Mouse (Mus musculus) frontal cortex, adult 2 months (tissue): ENCODE data around the gene Safb2. TPM values are rescaled to one million over a fixed set of nuclear protein-coding genes. Genes with fewer than 3 reads are reported as not detected.

Experiments
- DNase-seq, 2 experiments: peaks; one replicate each; pipeline ENCODE4 v3.0.0; 2022; ENCODE audit warnings: low spot score in 1 of 2; ENCODE audit errors: extremely low spot score in 1 of 2
- polyA plus RNA-seq: library from polyadenylated mRNA; depleted of rRNA; stranded (reverse); fragments of >200 nt; gene quantifications from 2 replicates; pipeline ENCODE4 v1.2.3, GENCODE M21; 2012; rRNA removed

Safb2 gene
- polyA plus RNA-seq, 1 experiment = 162 TPM

DNA sequence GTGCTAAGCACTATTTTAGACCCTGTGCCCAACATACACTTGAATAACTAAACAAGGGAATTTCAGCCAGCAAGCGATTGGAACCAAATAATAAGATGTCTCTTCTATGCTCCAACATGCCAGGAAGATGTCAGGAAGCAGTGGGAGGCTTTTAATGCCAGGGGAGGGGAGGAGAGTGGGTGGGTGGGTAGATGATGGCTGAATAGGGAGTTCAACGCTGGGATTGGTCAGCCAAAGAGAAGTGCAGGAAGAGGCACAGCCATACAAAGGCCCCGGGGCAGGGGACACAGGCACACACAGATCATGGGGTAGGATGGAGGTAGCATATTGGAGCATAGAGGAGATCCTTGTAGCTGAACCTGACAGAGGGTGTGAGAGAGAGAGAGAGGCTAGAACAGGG, 47.5 kb downstream of the Safb2 start:
- no peak for DNase-seq

DNA sequence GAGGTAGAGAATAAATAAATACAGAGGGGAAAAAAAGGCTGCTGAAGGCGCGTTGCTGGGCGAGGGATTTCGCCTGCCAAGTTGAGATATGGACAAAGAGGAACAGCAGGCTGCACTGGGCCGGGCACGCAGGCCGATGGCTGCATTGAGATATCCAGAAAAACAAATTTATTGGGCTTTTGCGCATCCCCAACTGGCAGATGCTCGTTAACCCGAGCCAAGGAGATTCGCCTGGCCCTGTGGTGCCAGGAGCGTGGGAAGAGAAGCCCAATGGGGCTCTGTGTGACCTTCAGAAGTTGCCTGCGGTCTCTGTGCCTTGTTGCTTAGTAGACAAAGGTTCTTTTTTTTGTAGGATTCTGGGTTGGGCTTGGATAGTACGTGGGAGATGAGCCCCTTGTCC, 48.2 kb downstream of the Safb2 start:
- no peak for DNase-seq

DNA sequence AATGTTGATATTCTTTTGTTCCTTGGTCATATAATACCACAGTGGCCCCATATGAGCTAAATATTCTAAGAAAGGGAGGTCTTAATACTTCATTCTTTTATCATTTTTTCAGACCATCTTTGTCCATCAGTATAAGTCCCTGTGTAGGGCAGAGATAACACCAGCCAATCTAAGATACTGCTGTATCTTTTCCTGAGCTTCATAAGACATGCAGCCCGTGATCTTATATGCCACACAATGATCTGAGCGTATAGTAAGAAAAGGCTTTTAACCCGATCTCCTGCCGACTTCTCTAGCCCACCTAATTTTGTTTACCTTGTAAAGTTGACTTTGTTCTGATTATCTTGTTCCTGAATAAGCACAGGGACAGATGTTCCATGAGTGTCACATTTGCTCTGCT, 59.4 kb downstream of the Safb2 start:
- DNase-seq = no peak

DNA sequence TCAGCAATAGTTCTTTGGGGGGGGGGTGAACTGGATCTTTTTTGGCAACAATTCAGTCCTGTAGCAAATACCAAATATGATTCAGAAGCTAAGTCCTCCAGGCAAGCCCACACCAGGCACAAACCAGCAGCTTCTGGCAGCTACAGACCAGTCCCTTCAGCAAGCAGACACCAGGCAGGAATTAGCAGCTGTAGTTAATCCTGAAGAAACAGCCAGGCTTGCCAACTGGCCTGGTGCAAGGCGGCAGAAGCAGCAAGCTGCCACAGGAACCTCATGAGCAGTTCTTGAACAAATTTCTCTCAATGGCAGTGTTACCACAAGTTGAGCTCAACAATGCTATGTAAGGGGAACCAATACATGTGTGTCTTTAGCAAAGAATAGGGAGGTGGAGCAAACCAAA, 61.6 kb downstream of the Safb2 start:
- DNase-seq = no peak

DNA sequence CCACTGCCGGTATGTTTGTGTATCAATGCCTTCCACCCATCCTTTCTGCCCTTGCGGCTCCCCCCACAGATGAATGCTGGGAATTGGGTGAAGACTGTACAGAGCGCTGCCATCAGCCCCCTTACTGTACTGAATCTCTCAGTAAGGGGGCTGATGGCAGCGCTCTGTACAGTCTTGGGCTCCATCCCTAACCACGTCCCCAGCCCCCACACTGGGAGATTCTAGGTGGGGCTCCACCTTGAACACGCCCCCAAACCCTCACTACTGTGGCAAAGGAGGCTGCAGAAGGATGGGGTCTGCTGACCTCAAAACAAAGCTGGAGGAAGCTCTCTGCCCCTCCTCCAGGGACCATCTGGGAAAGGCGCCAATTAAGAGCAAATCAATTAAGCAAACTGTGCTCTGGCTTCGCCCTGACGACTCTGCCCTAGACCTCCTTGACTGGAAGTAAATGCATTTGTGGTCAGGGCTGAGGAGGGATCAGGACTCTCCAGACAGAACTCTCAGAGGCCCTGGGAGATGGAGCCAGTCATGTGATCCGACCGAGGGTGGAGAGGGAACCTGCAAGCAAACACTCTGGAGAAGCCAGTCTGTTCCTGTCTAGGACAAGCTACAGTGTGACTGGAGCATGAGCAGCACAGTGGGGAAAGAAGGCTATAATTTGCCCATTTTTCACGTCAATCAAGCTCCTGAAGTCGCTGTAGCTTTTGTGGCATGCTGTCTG, 68.5 kb downstream of the Safb2 start:
- DNase-seq = no peak

DNA sequence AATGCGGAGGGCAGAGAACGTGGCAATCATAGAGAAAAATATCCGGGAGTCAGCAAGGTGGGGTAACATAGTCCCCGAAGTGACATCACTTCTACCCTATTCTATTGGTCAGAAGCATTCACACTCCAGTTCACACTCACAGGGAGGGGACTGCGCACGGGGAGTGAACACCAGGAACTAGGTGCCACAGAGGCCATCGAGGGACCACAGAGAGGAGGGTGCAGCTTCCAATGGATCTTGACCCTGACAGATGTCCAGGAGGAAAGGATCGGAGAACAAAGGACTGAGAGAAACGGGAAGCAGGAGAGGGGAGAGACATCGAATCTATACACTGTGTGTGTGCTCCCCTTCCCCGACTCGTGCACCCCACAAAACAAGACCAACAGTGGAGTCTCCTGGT, 69.5 kb downstream of the Safb2 start:
- DNase-seq = no peak

DNA sequence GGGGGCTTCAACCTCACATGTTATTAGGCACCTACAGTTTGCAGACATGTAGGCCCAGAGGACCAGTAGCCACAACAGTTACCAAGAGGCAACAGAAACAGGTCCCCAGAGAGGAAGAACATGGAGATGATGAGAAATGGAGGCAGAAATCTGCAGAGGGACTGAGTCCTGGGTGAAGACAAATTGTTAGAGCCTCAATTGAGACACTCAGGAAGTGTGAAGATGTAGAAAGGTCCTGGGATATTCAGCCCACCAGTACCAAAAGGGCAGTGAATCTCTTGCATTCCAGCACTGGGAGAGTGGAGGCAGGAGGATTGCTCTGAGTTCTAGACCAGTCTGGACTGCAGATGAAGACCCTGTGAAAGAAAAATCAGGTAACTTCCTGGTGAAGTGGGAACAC, 70.1 kb downstream of the Safb2 start:
- no peak for DNase-seq

DNA sequence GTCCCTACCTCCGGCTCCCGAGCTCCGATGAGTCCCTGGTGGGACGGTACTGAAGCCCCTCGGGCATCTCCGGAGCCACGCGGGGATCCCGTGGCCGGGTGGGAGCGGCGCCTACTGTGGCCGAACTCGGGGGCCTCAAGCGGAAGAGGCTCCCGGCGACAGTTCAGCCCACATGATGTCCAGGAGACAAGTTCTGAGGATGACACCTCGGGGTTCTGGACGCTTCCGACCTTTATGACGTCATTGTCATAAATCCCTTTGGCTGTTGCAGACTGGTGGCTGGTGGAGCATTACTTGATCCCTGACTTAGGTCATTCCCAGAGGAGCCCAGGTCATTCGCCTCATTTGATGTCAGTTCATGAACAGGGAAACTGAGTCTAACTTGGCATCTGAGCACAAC, 72.1 kb downstream of the Safb2 start, which contains the start of gene Znrf4:
Znrf4 (minus strand) TSS at position 122 of the 400 bp plus-strand sequence.
- DNase-seq = no peak

DNA sequence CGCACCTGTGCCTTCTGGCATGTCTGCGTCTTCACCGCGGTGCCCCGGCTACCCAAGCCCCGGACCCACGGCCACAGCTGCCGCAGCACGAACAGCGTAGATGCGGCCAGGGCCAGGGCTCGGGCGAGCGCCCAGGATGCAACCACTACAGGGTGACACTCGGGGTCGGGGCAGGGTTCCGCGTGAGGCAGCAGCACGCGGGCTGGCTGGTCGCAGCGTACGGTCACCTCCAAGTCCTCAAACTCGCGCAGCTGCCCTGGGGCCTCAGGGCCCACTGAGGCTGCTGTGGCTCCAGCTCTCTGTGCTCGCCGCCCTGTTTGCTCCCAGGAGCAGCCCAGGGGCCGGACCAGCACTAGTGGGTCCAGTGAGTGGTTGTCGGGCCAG, 72.7 kb downstream of the Safb2 start:
- DNase-seq = no peak

DNA sequence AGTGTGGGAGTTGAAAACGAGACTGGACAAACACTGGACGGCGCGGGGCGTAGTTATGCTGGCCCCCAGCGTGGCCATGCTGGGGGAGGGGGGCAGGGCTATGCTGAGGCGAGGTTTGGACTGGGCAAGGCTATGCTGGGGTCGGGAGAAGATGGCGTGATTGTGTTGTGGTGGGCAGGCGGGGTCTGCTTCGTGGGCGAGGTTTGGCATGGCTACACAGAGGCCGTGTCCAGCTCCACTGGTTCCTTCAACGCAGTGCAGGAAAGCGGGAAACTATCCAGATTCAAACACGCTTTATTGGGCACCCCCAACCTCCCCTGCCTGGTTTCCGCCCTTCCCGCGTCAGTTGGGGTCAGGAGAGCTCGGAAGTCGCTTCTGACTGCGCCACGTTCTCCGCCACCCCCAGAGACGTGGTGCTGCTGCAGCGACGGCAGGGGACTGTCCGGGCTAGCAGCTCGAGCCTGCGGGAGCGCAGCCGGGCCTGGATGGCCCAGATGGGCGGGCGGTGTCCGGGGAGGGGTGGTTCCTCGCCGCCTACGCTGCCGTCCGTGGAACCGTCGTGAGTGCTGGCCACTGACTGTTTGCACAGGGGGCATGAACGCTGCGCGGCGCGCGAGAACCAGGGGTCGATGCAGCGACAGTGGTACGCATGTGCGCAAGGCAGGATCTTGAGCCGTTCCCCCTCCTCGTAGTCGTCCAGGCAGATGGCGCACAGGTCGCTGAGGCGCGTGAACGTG, 73.2 kb downstream of the Safb2 start:
- no peak for DNase-seq

Other genes starting within 250 kb of the Safb2 start
- gene Ptprs, start 108.1 kb downstream of the Safb2 start, polyA plus RNA-seq = 622 and 690 TPM in 2 replicates
- not detected in 2 replicates for gene Znrf4, start 72.2 kb downstream of the Safb2 start, polyA plus RNA-seq
- 3.1 and 3.7 TPM in 2 replicates for gene Gm20219, start 30.2 kb downstream of the Safb2 start, polyA plus RNA-seq
- 140 and 144 TPM in 2 replicates for gene Safb, start 240 bp upstream of the Safb2 start, polyA plus RNA-seq
- gene 2410015M20Rik, start 25.2 kb upstream of the Safb2 start, polyA plus RNA-seq = 162 and 185 TPM in 2 replicates
- 1,013 and 1,153 TPM in 2 replicates for gene Rpl36, start 28.8 kb upstream of the Safb2 start, polyA plus RNA-seq
- gene Lonp1, start 42.3 kb upstream of the Safb2 start, polyA plus RNA-seq = 72.2 and 86.2 TPM in 2 replicates
- 2.4 and 2.6 TPM in 2 replicates for gene Catsperd, start 43.6 kb upstream of the Safb2 start, polyA plus RNA-seq
- 103 and 110 TPM in 2 replicates for gene Ranbp3, start 88.7 kb upstream of the Safb2 start, polyA plus RNA-seq
- 336 and 372 TPM in 2 replicates for gene Ndufa11, start 133.2 kb upstream of the Safb2 start, polyA plus RNA-seq
- gene Vmac, start 133.4 kb upstream of the Safb2 start, polyA plus RNA-seq = 18.7 and 22.4 TPM in 2 replicates
- 5.9 and 7.4 TPM in 2 replicates for gene Nrtn, start 172.9 kb upstream of the Safb2 start, polyA plus RNA-seq
- gene Dus3l, start 180.2 kb upstream of the Safb2 start, polyA plus RNA-seq = 145 and 149 TPM in 2 replicates
- gene Prr22, start 185.7 kb upstream of the Safb2 start, polyA plus RNA-seq = 3.5 and 4.2 TPM in 2 replicates
- gene Rfx2, start 246.4 kb upstream of the Safb2 start, polyA plus RNA-seq = 3.6 and 4.0 TPM in 2 replicates